Mouse (Mus musculus) right cerebral cortex, postnatal 10 days (tissue): ENCODE data around the gene Birc5.

ENCODE experiments used
- DNase-seq, 2 experiments: peaks; one replicate each; pipeline ENCODE4 v3.0.0; 2021; ENCODE audit warnings: low spot score in 2 of 2

Gene Birc5

GRCm38 (mm10) chr11:117848985-117849671, at the start of gene Birc5:
Gene Birc5 (plus strand): TSS chr11:117849251.
- peak; percentile 97 for DNase-seq

- no peak for DNase-seq
Measured at GRCm38 (mm10) chr11:117800038-117800437, 49.0 kb upstream of the Birc5 start.

GRCm38 (mm10) chr11:117801650-117802049, 47.4 kb upstream of the Birc5 start:
- DNase-seq: no peak

GRCm38 (mm10) chr11:117803166-117803688, 45.8 kb upstream of the Birc5 start:
- no peak for DNase-seq

- DNase-seq: no peak
Measured at GRCm38 (mm10) chr11:117806781-117807180, 42.3 kb upstream of the Birc5 start.

- peak; percentile 50 to 74 for DNase-seq
Measured at GRCm38 (mm10) chr11:117809407-117810311, 39.4 kb upstream of the Birc5 start, which contains the start of the genes Gm20708 and Syngr2. Gene Gm20708 (plus strand): TSS chr11:117809668. Gene Syngr2 (plus strand): TSS chr11:117809668.

- DNase-seq: peak; percentile 79 to 82
Measured at GRCm38 (mm10) chr11:117810401-117811046, 38.5 kb upstream of the Birc5 start.

- DNase-seq: no peak
Measured at GRCm38 (mm10) chr11:117813867-117814266, 35.2 kb upstream of the Birc5 start.

GRCm38 (mm10) chr11:117814704-117815366, 34.2 kb upstream of the Birc5 start:
- DNase-seq: no peak

GRCm38 (mm10) chr11:117815850-117816249, 33.2 kb upstream of the Birc5 start:
- DNase-seq: peak in 1 of 2 experiments; percentile 22

- no peak for DNase-seq
Measured at GRCm38 (mm10) chr11:117816389-117816996, 32.6 kb upstream of the Birc5 start.

- no peak for DNase-seq
Measured at GRCm38 (mm10) chr11:117819095-117819494, 30.0 kb upstream of the Birc5 start.

GRCm38 (mm10) chr11:117820173-117820572, 28.9 kb upstream of the Birc5 start:
- DNase-seq: no peak

- no peak for DNase-seq
Measured at GRCm38 (mm10) chr11:117821868-117822267, 27.2 kb upstream of the Birc5 start.

GRCm38 (mm10) chr11:117822728-117823241, 26.3 kb upstream of the Birc5 start:
- DNase-seq: no peak

GRCm38 (mm10) chr11:117823411-117823810, 25.6 kb upstream of the Birc5 start:
- DNase-seq: no peak

GRCm38 (mm10) chr11:117824060-117824969, 24.7 kb upstream of the Birc5 start:
- DNase-seq: peak; percentile 84 to 88

GRCm38 (mm10) chr11:117825333-117826101, 23.5 kb upstream of the Birc5 start, which contains the start of the genes Afmid and Tk1:
Gene Afmid (plus strand): TSS chr11:117825924.
Gene Tk1 (minus strand): TSS chr11:117826092.
- DNase-seq: peak; percentile 79 to 80

GRCm38 (mm10) chr11:117826164-117826563, 22.9 kb upstream of the Birc5 start:
- DNase-seq: no peak
